Mouse (Mus musculus): Measurements from ENCODE around the gene Mpeg1.

Gene Mpeg1

DNA sequence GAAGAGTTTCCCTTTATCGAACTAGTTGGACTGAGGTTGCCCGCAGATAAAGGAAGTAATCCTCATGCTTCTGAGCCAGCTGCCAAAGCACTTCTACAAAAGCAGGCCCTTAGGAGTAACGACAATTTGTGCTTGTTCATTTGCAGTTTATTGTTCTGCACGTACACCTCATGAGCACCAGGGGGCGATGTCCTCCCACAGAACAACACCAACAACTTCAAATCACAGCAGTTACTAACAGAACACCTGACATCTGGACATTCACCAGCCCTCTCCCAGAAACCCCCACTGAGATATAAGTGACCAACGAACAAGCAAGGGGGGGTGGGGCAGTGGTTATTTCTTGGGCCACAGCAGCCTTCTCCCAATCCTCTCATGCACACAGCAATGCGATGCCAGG is 5.6 kb downstream of the Mpeg1 start:
- peak; percentile 69 for DNase-seq

DNA sequence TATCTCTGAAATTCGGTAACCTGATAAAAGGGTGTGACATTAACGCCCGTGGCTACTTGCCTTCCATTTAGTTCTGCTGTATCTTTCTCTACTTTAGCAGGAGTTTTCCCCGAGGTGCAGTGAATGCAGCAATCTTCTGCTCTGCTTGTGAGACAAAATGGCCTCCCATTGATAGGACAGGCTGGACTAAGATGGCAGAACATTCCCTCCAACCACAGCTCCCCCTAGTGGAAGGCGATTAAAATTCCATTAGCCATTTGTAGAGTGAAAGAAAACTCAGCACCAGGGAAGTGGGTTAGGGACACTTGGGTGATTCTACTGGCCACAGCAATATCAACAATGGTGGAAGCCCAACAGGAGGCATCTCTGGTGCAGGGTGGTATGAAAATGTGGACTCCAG is 6.9 kb downstream of the Mpeg1 start:
- peak; percentile 56 for DNase-seq

DNA sequence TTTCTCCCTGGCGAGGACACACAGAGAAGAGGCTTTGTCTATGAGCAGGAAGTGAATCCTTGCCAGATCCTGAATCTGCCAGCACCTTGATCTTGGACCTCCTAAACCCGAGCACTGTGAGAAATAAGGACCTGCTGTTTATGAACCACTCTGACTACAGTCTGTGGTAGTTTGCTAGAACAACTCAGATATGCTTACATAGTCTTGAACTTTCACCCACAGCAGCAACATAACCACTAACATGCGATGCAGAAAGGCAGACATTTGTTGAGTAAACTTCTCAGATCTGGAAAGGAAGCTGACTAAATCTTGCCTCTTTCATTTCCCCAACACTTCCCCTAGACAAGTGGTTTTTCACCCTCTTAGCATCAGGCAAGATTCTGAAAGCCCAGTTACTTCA is 11.3 kb downstream of the Mpeg1 start:
- DNase-seq, result no peak

DNA sequence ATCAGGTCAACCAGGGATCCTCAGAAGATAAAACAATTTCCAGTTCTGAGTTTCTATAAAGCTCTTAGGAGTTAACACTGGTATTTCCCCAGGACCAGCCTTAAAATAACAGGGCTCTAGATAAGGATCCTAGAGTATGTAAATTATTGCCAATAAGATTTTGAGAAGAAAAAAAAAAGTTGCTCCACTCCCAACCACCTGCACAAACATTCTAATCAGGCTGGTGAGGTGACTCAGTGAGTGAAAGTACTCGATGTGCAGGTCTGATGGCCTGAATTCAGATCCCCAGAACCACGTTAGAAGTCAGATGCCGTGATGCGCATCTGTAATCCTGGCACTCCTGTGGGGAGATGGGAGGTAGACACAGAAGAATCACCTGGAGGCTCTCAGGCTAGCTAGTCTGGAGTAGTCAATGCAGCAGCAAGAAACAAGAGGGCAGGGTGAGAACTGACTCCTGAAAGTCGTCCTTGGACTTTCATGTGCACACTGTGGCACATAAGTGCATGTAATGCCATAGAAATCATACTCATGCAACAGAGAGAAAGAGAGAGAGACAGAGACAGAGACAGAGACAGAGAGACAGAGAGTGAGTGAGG is 11.9 kb downstream of the Mpeg1 start:
- DNase-seq, result no peak

DNA sequence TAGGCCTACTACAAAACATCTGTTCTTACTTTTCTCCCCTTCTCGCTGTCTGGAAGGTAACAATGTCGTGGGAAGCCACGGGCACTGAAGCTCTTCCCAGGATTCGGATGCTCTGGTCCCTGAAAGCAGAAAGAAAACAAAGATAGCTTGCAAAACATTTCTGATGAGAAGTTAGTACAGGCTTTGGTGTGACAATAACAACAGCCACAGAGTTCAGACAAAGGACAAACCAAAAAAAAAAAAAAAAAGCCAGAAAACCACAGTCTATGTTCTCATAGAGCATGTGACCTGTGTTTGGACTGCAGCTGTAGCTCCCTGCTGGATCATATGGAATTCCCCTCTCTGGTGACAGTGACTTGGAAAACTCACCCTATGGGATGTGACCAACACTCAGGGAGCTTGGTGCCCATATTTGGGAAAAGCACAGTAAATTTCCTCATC is 12.6 kb downstream of the Mpeg1 start:
- no peak for DNase-seq

DNA sequence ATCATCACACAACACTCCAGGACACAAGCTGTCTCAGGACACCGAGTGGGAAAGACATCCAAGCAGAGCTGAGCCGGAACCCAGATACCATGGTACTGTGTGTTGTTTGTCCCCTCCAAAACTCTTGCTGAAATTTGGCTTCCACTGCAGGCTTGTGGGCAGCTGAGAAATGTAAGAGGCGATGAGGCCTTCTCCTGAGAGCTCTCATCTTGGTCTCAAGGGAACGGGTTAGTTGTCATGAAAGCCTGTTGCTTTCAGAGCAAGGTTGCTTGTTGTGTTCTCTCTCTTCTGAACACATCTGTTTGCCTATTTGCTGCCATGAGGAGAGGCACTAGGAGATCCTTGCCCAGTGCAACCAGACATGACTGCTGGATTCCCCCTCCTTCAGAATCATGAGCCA is 13.4 kb downstream of the Mpeg1 start:
- no peak for DNase-seq

DNA sequence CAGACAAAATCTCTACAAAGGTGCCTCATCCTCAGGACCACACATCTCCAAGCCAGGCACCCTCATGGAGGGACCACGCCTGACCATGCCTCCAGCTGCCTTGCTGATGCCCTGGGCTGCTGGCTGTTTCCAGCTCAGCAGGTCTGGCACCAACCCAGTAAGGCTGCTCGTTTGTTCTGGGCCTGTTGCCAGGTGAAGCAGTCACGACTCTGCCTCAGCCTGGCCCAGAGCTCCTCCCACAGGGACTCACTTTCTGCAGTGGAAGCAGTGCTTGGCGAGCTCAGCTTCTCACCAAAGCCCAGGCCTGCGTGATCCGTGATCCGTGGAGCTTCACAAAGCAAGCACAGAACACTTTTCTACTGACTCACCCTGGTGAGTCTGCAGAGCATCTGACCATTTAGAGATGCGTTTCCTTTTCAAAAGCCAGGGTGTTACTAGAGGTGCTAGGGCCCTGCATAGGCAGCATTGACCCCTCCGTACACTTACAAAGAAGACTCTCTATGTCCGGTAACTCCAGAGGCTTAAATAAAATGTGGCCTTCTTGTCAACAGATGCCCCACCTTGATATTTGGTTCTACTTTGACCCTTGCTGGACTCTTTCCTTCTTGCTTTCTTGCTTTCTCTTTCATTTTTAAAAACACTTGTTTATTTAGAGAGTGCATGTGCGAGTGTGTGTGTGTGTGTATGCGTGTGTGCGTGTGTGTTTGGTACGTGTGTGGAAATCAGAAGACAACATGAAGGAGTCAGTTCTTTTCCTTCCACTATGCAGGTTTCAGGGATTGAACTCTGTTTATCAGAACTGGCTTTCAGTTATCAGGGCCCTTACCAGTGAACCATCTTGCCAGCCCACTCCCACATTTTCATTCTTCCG is 15.0 kb downstream of the Mpeg1 start:
- peak; percentile 28 for DNase-seq

DNA sequence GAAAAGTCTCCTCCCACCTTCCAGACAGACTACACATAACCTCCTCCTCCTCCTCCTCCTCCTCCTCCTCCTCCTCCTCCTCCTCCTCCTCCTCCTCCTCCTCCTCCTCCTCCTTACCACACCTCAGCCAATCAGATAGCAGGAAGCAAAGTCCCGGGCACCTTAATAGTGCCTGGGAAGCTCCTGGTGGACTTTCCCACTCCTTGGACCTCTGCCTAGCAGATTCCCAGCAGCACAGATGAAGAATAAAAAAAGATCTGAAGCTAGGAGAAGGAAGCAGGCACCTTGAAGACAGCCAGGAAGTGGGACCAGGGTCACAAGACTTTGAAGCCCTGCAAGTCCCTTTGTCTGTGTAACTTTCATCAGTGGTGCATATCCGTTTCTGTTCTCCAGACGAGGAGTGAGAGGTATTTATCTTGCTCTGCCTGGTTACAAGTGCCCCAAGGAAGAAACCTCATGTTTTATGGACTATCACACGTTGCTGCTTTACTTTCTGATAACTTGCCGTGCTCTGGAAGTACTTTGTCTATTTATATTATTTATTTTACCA is 16.2 kb downstream of the Mpeg1 start:
- peak; percentile 33 for DNase-seq

DNA sequence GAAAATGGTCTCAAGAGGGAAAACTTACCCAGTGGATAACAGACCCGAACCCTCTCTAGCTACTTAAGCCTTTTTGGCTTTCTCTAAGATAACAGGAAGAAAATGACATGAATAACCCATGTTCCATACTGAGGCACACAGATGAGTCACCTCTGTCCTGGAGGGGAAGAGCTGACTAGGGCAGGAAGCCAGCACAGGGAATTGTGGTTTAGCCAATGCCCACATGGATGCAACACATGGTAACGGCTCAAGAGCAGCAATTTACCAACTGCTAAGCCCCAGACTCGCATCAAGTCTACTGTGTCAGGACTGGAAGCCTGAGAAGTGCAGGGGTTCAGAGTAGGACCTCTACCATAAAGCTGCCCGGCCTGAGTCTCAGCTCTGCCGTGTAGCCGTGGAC is 17.8 kb downstream of the Mpeg1 start:
- DNase-seq, result no peak

DNA sequence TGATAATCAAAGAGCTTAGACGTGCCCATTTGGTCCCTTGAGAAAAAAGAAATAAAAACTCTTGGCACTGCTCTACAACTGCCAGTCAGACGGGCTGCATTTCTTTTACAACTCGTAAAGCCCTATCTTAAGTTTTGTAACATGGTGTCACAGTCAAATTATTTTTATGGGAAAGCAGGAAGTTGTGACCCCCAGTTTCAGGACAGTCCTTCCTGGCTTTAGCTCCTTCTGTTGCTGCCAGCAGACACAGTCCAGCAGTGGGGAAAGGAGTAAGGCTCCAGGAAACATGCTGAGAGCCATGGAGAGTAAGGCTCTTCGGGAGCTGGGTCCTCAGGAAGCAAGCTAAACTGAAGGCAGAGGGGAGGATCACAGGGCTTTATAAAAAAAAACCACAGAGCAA is 23.2 kb downstream of the Mpeg1 start:
- no peak for DNase-seq

DNA sequence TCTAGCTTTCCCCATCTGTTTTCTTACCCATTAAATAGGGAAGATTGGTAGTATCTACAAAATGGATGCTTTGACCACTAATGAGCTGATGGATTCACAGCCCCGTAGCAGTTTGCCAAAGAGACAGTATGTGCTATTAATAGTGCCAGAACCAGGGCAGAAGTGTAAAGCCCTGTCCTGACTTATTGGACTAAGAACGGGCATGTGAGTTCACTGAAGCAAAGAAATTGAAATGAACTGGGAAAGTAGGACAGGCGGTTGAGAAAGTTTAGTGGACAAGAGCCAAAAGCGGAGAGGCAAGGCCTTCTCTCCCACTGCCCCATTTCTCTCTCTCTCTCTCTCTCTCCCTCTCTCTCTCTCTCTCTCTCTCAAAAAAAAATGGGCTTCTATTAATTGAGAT is 23.6 kb downstream of the Mpeg1 start:
- no peak for DNase-seq

DNA sequence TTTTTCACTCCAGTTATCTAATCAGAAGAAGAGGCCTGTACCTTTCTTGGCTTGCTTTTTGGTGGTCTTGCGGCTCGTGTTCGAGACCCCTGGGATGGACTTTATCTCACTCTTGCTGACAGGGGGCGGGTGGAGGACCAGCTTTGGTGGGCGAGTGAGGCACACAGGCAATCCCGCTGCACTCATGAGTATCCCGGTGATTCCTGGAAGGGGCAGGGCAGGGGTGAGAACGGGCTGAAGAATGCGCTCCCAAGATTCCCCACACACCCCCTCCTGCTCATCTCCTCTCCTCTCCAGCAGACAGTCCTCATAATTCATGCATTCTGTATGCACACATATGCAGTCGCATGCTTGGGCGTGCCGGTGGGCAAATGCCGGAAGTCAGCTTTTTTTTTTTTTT is 24.6 kb downstream of the Mpeg1 start:
- DNase-seq, result no peak

DNA sequence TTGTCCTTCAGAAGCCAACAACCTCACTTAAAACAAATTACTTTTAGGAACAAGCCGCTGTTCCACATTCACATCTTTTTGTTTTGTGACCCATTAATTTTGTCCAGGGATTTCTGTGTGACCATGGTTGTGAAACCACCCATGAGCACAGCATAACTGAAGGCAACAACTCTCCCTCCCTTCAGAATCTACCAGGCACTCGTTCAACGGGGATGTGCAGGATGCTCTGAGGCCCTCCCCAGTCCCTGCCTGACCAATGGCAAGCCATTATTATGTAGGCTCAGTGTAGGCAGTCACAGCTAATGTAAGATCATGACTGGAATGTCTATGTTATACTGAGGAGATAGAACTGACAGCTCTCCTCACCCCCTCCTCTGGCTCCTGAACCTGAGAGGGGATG is 25.1 kb downstream of the Mpeg1 start:
- DNase-seq, result no peak

DNA sequence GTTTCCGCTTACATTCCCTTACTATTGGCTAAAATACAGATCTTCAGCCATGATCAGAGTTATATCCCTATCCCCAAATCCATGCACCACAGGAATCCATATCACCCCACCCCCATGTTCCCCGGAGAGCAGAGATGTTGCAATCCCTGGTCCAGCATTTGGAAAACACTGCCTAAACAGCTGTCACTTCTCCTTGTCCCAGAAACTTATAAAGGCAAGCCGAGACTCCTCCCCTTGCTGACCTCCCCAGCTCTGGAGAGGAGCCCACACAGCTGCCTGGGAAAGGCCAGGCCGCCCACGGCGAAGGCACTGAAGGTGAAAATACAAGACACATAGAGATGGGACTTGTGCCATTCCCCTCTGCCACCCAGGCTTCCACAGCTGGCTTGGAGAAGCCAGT is 26.3 kb downstream of the Mpeg1 start:
- DNase-seq, result no peak

DNA sequence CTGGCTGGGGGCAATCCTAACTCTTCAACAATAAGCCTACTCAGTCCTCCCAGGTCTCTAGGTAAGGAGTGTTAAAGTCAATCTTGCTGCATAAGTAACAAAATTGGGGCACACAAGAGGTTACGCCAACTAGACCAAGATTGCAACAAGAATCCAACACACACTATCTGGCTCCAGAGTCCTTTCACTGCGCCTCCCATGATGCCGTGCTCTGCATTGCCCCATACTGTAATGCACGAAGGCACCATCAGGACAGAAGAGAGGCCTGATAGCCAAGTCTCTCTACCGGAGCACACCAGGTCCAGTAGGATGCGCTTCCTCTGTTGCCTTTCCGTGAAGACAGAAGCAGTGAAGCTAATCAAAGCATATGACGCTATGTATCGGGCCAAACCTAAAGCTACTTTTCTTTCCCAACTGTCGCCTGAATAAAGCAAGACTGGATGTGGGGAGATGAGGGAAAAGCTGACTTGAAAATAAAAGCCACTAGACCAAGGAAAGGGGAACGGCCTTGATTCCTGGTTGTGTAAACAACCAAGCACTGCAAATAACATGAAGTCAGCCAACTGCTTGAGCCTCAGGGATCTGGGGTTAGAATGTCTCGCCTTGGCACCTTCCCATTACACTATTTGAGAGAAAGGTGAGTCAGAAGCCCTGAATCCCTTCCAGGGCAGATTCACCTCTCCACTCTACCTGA is 27.1 kb downstream of the Mpeg1 start:
- DNase-seq, result no peak

DNA sequence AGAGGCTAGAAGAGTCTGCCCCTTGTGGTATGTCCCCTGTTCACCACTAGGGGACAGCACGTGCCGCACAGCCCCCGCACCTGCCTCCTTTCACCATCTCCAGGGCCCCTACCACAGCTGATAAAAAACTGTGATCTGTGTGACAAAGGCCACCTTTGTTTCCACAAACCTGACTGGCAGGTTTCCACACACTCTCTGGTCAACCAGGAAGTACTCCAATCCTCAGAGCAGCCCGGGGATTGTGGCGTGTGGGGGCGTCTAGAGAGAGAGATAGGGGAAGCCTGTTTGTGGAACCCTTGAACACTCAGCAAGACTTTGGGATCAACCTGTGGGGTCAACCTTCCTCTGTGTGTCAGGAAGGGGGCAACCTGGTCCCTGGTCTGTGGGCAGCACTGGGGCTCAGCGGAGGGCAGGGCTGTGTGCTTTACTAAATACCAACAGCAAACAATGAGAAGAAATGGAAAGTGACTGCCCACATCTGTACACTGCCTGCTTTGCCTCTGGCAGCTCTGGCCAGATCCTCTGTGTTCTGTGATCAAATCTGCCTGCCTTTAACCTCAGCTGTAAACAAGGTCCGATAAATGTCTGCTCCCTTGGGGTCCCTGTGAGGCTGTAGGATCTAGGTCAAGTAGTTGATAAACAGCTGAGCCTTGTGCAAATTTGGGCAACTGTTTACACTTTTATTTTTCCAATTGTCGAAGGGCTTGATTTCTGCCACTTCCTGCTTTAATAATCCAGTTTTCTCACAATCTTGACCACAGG is 27.8 kb downstream of the Mpeg1 start:
- peak; percentile 69 for DNase-seq

DNA sequence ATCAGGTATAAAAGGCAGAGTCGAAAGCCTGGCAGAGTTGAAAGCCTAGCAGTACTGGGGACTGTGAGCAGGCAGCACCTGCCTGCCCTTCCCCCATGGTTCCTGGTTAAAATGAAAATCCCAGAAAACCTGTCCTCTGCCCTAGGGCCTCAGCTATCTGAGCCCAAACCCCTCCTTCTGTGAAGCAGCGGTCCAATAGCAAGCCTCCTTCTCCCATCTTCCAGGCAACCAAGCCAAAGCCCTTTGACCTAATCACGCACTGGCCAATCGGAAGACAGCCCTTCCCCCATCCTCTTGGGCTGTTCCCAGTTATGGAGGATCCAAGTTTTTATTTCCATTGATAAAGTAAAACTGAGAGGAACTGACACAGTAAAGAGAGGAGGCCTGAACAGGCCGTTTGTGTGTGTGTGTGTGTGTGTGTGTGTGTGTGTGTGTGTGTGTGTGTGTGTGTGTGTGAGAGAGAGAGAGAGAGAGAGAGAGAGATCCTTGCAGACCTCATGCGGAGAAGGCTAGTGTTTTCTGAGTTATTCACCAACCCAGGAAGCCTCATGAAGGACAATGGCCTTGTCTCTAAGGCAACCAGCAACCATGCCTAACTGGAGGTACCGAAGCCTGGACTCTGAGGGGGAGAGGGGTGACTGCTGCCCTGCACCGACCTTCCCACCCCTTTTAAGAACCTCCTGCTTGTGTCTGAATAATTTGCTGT is 28.5 kb downstream of the Mpeg1 start:
- no peak for DNase-seq

DNA sequence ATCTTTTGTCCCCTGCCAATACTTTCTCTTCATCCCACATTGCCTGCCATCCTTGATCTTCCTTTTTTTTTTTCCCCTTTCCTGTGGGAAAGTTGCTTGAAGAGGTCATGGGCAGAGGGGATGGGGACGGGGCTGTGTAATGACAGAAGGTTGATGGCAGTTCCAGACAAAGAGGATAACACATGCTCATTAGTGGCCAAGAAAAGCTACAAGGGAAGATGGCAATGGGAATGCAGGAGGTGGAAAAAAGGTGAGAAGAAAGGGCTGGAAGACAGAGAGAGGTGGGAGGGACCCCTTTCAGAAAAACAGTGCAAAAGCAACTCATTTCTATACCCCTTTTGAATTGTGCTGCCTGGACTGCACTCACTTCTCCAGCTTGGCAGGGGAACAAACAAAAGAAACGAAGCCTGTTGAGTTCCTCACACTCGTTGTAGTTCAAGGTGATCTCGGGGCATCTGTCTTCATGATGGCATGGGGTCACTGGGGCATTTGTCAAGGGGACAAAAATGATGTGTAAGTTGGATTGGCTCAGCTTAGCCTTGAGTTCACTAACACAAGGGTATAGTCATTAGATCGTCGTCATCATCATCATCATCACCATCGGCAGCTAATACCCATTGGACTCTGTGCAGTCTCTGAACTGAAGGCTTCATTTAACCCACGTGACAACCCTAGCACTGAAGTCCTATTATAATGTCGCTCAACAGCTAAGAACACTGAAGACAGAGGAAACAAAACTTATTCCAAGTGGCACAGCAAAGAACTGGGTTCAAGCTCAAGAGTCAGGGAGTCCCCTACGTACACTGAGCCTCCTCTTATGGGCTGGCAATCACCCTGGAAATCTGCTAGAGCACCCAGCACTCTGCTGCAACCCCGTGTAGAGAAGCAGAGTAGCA is 29.3 kb downstream of the Mpeg1 start:
- no peak for DNase-seq

DNA sequence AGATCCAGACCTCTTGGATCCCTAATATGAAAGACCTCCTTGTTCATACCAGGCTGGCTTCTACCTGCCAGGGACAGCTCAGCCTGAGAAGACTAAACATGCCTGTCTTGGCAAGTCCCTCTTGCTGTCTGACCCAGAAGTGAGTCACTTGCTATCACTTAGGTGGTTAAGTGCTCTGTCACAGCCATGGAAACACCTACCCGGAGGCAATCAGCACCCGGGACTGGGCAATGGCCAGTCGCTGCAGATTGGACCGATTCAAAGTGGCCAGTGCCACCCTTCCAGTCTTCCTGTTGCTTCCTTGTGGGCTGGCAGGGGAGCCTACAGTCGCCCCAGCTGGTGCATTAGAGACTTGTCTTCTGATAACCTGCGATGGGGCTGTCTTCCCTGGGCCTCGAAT is 31.1 kb downstream of the Mpeg1 start:
- DNase-seq, result no peak

DNA sequence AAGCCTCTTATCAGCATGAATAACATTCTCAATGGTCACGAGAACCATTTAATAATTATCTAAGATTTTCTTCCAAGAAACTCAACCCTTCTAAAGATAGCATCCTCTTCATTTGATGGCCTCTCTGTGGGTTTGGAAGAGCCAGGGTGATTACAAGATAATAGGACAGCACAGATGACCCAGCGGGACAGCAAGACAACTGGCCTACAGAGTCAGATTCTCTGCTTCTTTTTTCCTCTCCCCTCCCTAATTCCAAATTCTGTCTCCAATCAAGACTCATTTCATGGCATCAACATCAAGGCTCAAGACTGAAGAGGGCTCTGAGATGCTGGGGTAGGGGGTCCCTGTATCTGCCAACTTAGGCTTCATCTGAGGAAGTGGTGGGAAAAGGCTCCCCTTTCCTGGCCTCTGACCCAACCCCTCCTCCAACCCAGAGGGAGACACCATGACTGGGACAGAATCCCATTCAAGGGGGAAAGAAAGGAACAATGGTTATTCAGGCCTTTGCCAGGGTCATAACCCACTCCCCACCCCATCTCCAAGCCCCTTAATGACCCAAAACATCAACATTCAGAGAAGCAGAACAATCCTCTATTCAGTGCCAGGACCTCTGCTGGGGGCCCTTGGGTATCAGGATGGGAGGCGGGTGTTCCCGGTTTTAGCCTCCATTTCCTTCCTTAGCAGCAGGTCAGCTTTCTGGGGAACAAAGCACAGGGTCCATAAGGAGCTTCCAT is 33.0 kb downstream of the Mpeg1 start:
- DNase-seq, result no peak

DNA sequence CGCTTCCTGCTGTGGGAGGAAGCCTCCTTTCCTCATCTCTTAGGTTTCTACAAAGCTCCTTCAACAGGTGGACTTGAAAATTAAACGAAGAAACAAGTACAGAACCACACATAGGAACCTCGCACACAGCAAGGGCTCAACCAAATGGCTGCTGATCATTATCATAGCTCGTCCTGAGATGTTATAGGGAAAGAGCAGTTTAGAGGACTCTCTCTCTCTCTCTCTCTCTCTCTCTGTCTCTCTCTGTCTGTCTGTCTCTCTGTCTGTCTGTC is 33.5 kb downstream of the Mpeg1 start:
- DNase-seq, result no peak

Measured in thymus, postnatal 4 days (tissue).